ENCODE assay signal across 14 mouse cellular contexts in the genomic region with DNA sequence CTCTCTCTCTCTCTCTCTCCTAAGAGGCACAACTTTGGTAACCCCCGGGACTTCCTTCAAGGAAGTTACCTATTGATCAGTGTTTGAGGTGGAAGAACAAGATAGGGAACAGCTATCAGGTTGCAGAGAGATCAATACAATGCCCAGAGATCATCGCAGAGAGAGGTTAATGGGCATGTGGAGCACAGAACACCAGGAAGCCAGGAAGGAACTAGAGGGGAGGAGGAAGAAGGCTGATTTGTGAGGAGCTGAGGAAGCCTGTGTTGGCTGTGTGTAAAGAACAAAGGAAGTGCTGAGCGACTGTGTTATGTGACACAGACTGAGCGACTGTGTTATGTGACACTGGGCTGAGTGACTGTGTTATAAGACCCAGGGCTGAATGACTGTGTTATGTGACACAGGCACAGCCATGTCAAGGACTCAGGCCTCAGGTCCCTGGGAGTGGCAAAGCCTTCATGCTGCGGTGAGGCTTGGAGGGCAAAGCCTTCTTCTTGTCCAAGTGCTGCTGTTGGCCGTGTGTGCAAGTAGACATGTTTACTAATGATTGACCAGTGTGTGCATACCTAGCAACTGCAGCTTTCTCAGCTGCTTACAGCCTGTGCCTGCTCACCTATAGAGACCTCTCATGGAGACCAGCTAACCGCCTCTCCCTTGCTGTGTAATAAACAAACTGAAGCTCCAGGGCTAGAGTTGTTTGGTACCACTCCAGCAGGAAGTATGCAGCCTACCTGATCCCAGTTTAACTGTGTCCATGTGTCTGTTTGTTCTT.
DNase-seq lines count a peak whose midpoint lies in the region; ATAC-seq and TF ChIP-seq lines count a peak whose summit lies in the region.
"Had no signal": no experiment of that assay in that cellular context is flagged by ENCODE, and none has a peak within 500 bp of the region (broad histone marks: within the 10 kb centered on the region; RNA-seq: fewer than 3 reads in every experiment).

No protein-coding gene starts in this region.

- H3K9ac ChIP-seq in hindbrain, embryonic 15.5 days, result no peak overlapping the region
- H3K9ac ChIP-seq in hindbrain, embryonic 12.5 days, result no peak overlapping the region
- H3K9ac ChIP-seq in lung, postnatal 0 days (replicated peaks; ENCODE audit: low read depth), result no peak overlapping the region
- H3K9ac ChIP-seq in kidney, postnatal 0 days (ENCODE audit: low read depth, low read length), result no peak overlapping the region
- H3K9ac ChIP-seq in stomach, postnatal 0 days (ENCODE audit: low read length), result no peak overlapping the region
- H3K9ac ChIP-seq: hindbrain, embryonic 13.5 days had no signal

- H3K4me3 ChIP-seq in hindbrain, embryonic 15.5 days, result no peak overlapping the region
- H3K4me3 ChIP-seq in hindbrain, embryonic 12.5 days, result no peak overlapping the region
- H3K4me3 ChIP-seq in lung, postnatal 0 days (ENCODE audit: low read depth, low read length), result no peak overlapping the region
- H3K4me3 ChIP-seq in kidney, postnatal 0 days (replicated peaks; ENCODE audit: low read depth, low read length), result no peak overlapping the region
- H3K4me3 ChIP-seq in stomach, postnatal 0 days (ENCODE audit: low read depth, low read length), result no peak overlapping the region
- H3K4me3 ChIP-seq: hindbrain, embryonic 13.5 days had no signal

- no peak for DNase-seq in lung, postnatal 0 days (ENCODE audit: low spot score)
- no peak for DNase-seq in lung, postnatal 4 days
- DNase-seq in kidney, postnatal 0 days (ENCODE audit: low spot score), result peak; percentile 7
- peak; percentile 31 for DNase-seq in stomach, postnatal 0 days (ENCODE audit: low spot score)
- DNase-seq in left cerebral cortex, postnatal 14 days (ENCODE audit: low spot score in 2 of 2), result no peak
- DNase-seq in testis, postnatal 14 days (ENCODE audit: low spot score), result no peak
- DNase-seq: cerebellum, postnatal 14 days; heart, adult 18-20 months; retina, postnatal 1 day; thymus, postnatal 4 days had no signal

- H3K27me3 ChIP-seq in hindbrain, embryonic 15.5 days, result no peaks in the 10 kb centered on the region
- no peaks in the 10 kb centered on the region for H3K27me3 ChIP-seq in hindbrain, embryonic 12.5 days
- H3K27me3 ChIP-seq in lung, postnatal 0 days (replicated peaks; ENCODE audit: insufficient read depth, low read length), result no peaks in the 10 kb centered on the region
- H3K27me3 ChIP-seq in kidney, postnatal 0 days (ENCODE audit: insufficient read depth, low read length), result no peaks in the 10 kb centered on the region
- no peaks in the 10 kb centered on the region for H3K27me3 ChIP-seq in stomach, postnatal 0 days (ENCODE audit: control insufficient read depth, insufficient read depth, low read length)
- H3K27me3 ChIP-seq: hindbrain, embryonic 13.5 days had no signal

- WGBS in hindbrain, embryonic 15.5 days, result 66% methylated on average over 7 of the region's 7 CpGs
- WGBS in hindbrain, embryonic 12.5 days, result 68% methylated on average over 7 of the region's 7 CpGs
- 21% methylated on average over 7 of the region's 7 CpGs for WGBS in lung, postnatal 0 days
- WGBS in kidney, postnatal 0 days, result 50% methylated on average over 7 of the region's 7 CpGs
- WGBS in stomach, postnatal 0 days, result 54% methylated on average over 7 of the region's 7 CpGs

- H3K9me3 ChIP-seq in hindbrain, embryonic 15.5 days, result no peaks in the 10 kb centered on the region
- H3K9me3 ChIP-seq in hindbrain, embryonic 12.5 days (replicated peaks), result no peaks in the 10 kb centered on the region
- no peaks in the 10 kb centered on the region for H3K9me3 ChIP-seq in lung, postnatal 0 days (ENCODE audit: low read length)
- H3K9me3 ChIP-seq in kidney, postnatal 0 days (replicated peaks; ENCODE audit: low read length), result no peaks in the 10 kb centered on the region
- no peaks in the 10 kb centered on the region for H3K9me3 ChIP-seq in stomach, postnatal 0 days (ENCODE audit: control insufficient read depth, low read length)
- H3K9me3 ChIP-seq: hindbrain, embryonic 13.5 days had no signal

- H3K27ac ChIP-seq in hindbrain, embryonic 15.5 days (replicated peaks), result no peak overlapping the region
- no peak overlapping the region for H3K27ac ChIP-seq in hindbrain, embryonic 12.5 days
- no peak overlapping the region for H3K27ac ChIP-seq in lung, postnatal 0 days (ENCODE audit: low read length)
- no peak overlapping the region; the same call in 1 of the 2 replicates for H3K27ac ChIP-seq in kidney, postnatal 0 days
- H3K27ac ChIP-seq in stomach, postnatal 0 days (replicated peaks), result peak overlapping the region; percentile 49; the same call in 1 of the 2 replicates
- H3K27ac ChIP-seq: hindbrain, embryonic 13.5 days had no signal

- TF ChIP-seq EP300 in lung, postnatal 0 days (IDR thresholded peaks at IDR 0.05), result no peak
- TF ChIP-seq EP300 in stomach, postnatal 0 days (optimal IDR thresholded peaks at IDR 0.05), result no peak

- no peaks in the 10 kb centered on the region for H3K4me1 ChIP-seq in hindbrain, embryonic 15.5 days (replicated peaks)
- peaks cover 4% of the 10 kb centered on the region; the same call in 1 of the 2 replicates for H3K4me1 ChIP-seq in hindbrain, embryonic 12.5 days
- no peaks in the 10 kb centered on the region for H3K4me1 ChIP-seq in lung, postnatal 0 days (ENCODE audit: insufficient read depth, low read depth, low read length)
- 0 out of 2 replicates have a peak, but pooled peaks cover 5% of the 10 kb centered on the region for H3K4me1 ChIP-seq in kidney, postnatal 0 days (replicated peaks; ENCODE audit: insufficient read depth, low read length)
- no peaks in the 10 kb centered on the region for H3K4me1 ChIP-seq in stomach, postnatal 0 days (replicated peaks; ENCODE audit: control insufficient read depth, insufficient read depth)
- H3K4me1 ChIP-seq: hindbrain, embryonic 13.5 days had no signal

- H3K4me2 ChIP-seq in hindbrain, embryonic 15.5 days, result no peak overlapping the region
- H3K4me2 ChIP-seq in hindbrain, embryonic 12.5 days (replicated peaks), result no peak overlapping the region
- no peak overlapping the region for H3K4me2 ChIP-seq in lung, postnatal 0 days (replicated peaks; ENCODE audit: low read depth, low read length)
- H3K4me2 ChIP-seq in kidney, postnatal 0 days (ENCODE audit: low read length), result no peak overlapping the region
- no peak overlapping the region for H3K4me2 ChIP-seq in stomach, postnatal 0 days (replicated peaks; ENCODE audit: low read depth)
- H3K4me2 ChIP-seq: hindbrain, embryonic 13.5 days; midbrain, embryonic 11.5 days had no signal

- 0 out of 2 replicates have a peak, but pooled peaks have one; percentile 27 for ATAC-seq in hindbrain, embryonic 15.5 days (ENCODE audit: low FRiP score, low read depth)
- ATAC-seq in hindbrain, embryonic 12.5 days (ENCODE audit: low FRiP score), result no peak
- peak; percentile 55 for ATAC-seq in lung, postnatal 0 days
- ATAC-seq in kidney, postnatal 0 days (replicated peaks; ENCODE audit: low FRiP score, low read depth), result peak; percentile 40; the same call in 1 of the 2 replicates
- peak; percentile 77 for ATAC-seq in stomach, postnatal 0 days (ENCODE audit: low FRiP score, low TSS enrichment)

- no peaks in the 10 kb centered on the region for H3K36me3 ChIP-seq in hindbrain, embryonic 15.5 days
- H3K36me3 ChIP-seq in hindbrain, embryonic 12.5 days, result no peaks in the 10 kb centered on the region
- no peaks in the 10 kb centered on the region for H3K36me3 ChIP-seq in lung, postnatal 0 days (ENCODE audit: insufficient read depth, low read length)
- no peaks in the 10 kb centered on the region for H3K36me3 ChIP-seq in kidney, postnatal 0 days (ENCODE audit: insufficient read depth, low read length)
- H3K36me3 ChIP-seq in stomach, postnatal 0 days (ENCODE audit: control insufficient read depth, insufficient read depth, low read length), result no peaks in the 10 kb centered on the region
- H3K36me3 ChIP-seq: hindbrain, embryonic 13.5 days had no signal

- no peak for TF ChIP-seq CTCF in lung, postnatal 0 days (IDR thresholded peaks at IDR 0.05)
- TF ChIP-seq CTCF in kidney, postnatal 0 days (IDR thresholded peaks at IDR 0.05; ENCODE audit: low read depth), result no peak
- no peak for TF ChIP-seq CTCF in stomach, postnatal 0 days (IDR thresholded peaks at IDR 0.05; ENCODE audit: low read depth)

- intact Hi-C loops in left cerebral cortex, postnatal 14 days (cut with DNase I), result no loop called here

Comparison
In these comparisons a context has a peak if more than half of its experiments do, and no peak if none do; other contexts are left out.
1. DNase-seq: peak in kidney, postnatal 0 days (single experiment) and stomach, postnatal 0 days (single experiment); none in lung, postnatal 0 days (single experiment), lung, postnatal 4 days (0 of 2), left cerebral cortex, postnatal 14 days (0 of 2) and testis, postnatal 14 days (single experiment).